Mouse (Mus musculus): ENCODE results near the gene Ccser1. TPM values are rescaled to one million over a fixed set of nuclear protein-coding genes. Genes with fewer than 3 reads are reported as not detected.

The Ccser1 gene
- polyA plus RNA-seq (2015; fragmentation: Nextera tagmentation; extraction: Ambion mirVana), result 20.4 and 26.2 TPM in 2 replicates

- H3K36me3 ChIP-seq (ENCODE audit: control insufficient read depth, insufficient read depth), result no peaks in the 10 kb centered on the region
- peak within 1 kb of the TSS; percentile 93 for H3K9ac ChIP-seq (replicated peaks; ENCODE audit: low read depth, low read length)
- peak within 1 kb of the TSS; percentile 89 for H3K4me3 ChIP-seq (replicated peaks; ENCODE audit: low read length)
- peak within 1 kb of the TSS; percentile 86 for H3K4me2 ChIP-seq (ENCODE audit: low read length)
- under 1% methylated on average over 82 of the region's 105 CpGs for WGBS
- peak within 1 kb of the TSS; percentile 96 for H3K27ac ChIP-seq (ENCODE audit: low read length)
- H3K4me1 ChIP-seq (replicated peaks; ENCODE audit: control insufficient read depth, insufficient read depth, low read length), result peaks cover 29% of the 10 kb centered on the region
- no peaks in the 10 kb centered on the region for H3K27me3 ChIP-seq (replicated peaks; ENCODE audit: control insufficient read depth, insufficient read depth, low read length)
- H3K9me3 ChIP-seq (ENCODE audit: control insufficient read depth, low read length), result no peaks in the 10 kb centered on the region
- peak; percentile 89 for ATAC-seq
Observed at GRCm38 (mm10) chr6:61179949-61180755, at the start of gene Ccser1. Ccser1 (plus strand) TSS chr6:61180324.

- H3K4me3 ChIP-seq (replicated peaks; ENCODE audit: low read length), result no peak overlapping the region
- H3K27ac ChIP-seq (ENCODE audit: low read length), result no peak overlapping the region
- no peaks in the 10 kb centered on the region for H3K4me1 ChIP-seq (replicated peaks; ENCODE audit: control insufficient read depth, insufficient read depth, low read length)
- H3K9me3 ChIP-seq (ENCODE audit: control insufficient read depth, low read length), result no peaks in the 10 kb centered on the region
- H3K27me3 ChIP-seq (replicated peaks; ENCODE audit: control insufficient read depth, insufficient read depth, low read length), result no peaks in the 10 kb centered on the region
- 86% methylated on average over 2 of the region's 2 CpGs for WGBS
- H3K4me2 ChIP-seq (ENCODE audit: low read length), result no peak overlapping the region
- no peaks in the 10 kb centered on the region for H3K36me3 ChIP-seq (ENCODE audit: control insufficient read depth, insufficient read depth)
- no peak for ATAC-seq
- no peak overlapping the region for H3K9ac ChIP-seq (replicated peaks; ENCODE audit: low read depth, low read length)
Observed at GRCm38 (mm10) chr6:61136436-61136835, 43.7 kb upstream of the Ccser1 start.

GRCm38 (mm10) chr6:61143031-61143430 is 37.1 kb upstream of the Ccser1 start:
- no peak for ATAC-seq
- Histone ChIP-seq H3K9me3 (ENCODE audit: control insufficient read depth, low read length) (no peaks in the 10 kb centered on the region), H3K27ac (ENCODE audit: low read length) (no peak overlapping the region), H3K4me2 (ENCODE audit: low read length) (no peak overlapping the region), H3K9ac (replicated peaks; ENCODE audit: low read depth, low read length) (no peak overlapping the region), H3K36me3 (ENCODE audit: control insufficient read depth, insufficient read depth) (no peaks in the 10 kb centered on the region), H3K4me3 (replicated peaks; ENCODE audit: low read length) (no peak overlapping the region), H3K27me3 (replicated peaks; ENCODE audit: control insufficient read depth, insufficient read depth, low read length) (no peaks in the 10 kb centered on the region), H3K4me1 (replicated peaks; ENCODE audit: control insufficient read depth, insufficient read depth, low read length) (no peaks in the 10 kb centered on the region)
- 83% methylated on average over 1 of the region's 1 CpGs for WGBS

GRCm38 (mm10) chr6:61152924-61153323 is 27.2 kb upstream of the Ccser1 start:
- Histone ChIP-seq H3K4me1 (replicated peaks; ENCODE audit: control insufficient read depth, insufficient read depth, low read length) (peaks cover 4% of the 10 kb centered on the region; the same call in 1 of the 2 replicates), H3K9me3 (ENCODE audit: control insufficient read depth, low read length) (no peaks in the 10 kb centered on the region), H3K27me3 (replicated peaks; ENCODE audit: control insufficient read depth, insufficient read depth, low read length) (no peaks in the 10 kb centered on the region), H3K4me2 (ENCODE audit: low read length) (no peak overlapping the region), H3K9ac (replicated peaks; ENCODE audit: low read depth, low read length) (no peak overlapping the region), H3K36me3 (ENCODE audit: control insufficient read depth, insufficient read depth) (no peaks in the 10 kb centered on the region), H3K4me3 (replicated peaks; ENCODE audit: low read length) (no peak overlapping the region), H3K27ac (ENCODE audit: low read length) (no peak overlapping the region)
- 70% methylated on average over 3 of the region's 3 CpGs for WGBS
- no peak for ATAC-seq

- Histone ChIP-seq H3K9ac (replicated peaks; ENCODE audit: low read depth, low read length) (no peak overlapping the region), H3K4me2 (ENCODE audit: low read length) (no peak overlapping the region; the same call in 1 of the 2 replicates), H3K4me1 (replicated peaks; ENCODE audit: control insufficient read depth, insufficient read depth, low read length) (peaks cover 4% of the 10 kb centered on the region; the same call in 1 of the 2 replicates), H3K9me3 (ENCODE audit: control insufficient read depth, low read length) (no peaks in the 10 kb centered on the region), H3K36me3 (ENCODE audit: control insufficient read depth, insufficient read depth) (no peaks in the 10 kb centered on the region), H3K27me3 (replicated peaks; ENCODE audit: control insufficient read depth, insufficient read depth, low read length) (no peaks in the 10 kb centered on the region), H3K4me3 (replicated peaks; ENCODE audit: low read length) (no peak overlapping the region), H3K27ac (ENCODE audit: low read length) (no peak overlapping the region)
- ATAC-seq, result peak; percentile 50; the same call in 1 of the 2 replicates
- WGBS, result 18% methylated on average over 6 of the region's 6 CpGs
Observed at GRCm38 (mm10) chr6:61154654-61155053, 25.5 kb upstream of the Ccser1 start.

- Histone ChIP-seq H3K27me3 (replicated peaks; ENCODE audit: control insufficient read depth, insufficient read depth, low read length) (no peaks in the 10 kb centered on the region), H3K4me1 (replicated peaks; ENCODE audit: control insufficient read depth, insufficient read depth, low read length) (peaks cover 4% of the 10 kb centered on the region; the same call in 1 of the 2 replicates), H3K36me3 (ENCODE audit: control insufficient read depth, insufficient read depth) (no peaks in the 10 kb centered on the region), H3K9me3 (ENCODE audit: control insufficient read depth, low read length) (no peaks in the 10 kb centered on the region), H3K4me2 (ENCODE audit: low read length) (no peak overlapping the region), H3K4me3 (replicated peaks; ENCODE audit: low read length) (no peak overlapping the region), H3K27ac (ENCODE audit: low read length) (no peak overlapping the region), H3K9ac (replicated peaks; ENCODE audit: low read depth, low read length) (no peak overlapping the region)
- WGBS, result 34% methylated on average over 8 of the region's 8 CpGs
- peak; percentile 86; the same call in 1 of the 2 replicates for ATAC-seq
Observed at GRCm38 (mm10) chr6:61155059-61155629, 25.0 kb upstream of the Ccser1 start.

GRCm38 (mm10) chr6:61155718-61156117 is 24.4 kb upstream of the Ccser1 start:
- ATAC-seq, result no peak
- no peak overlapping the region for H3K9ac ChIP-seq (replicated peaks; ENCODE audit: low read depth, low read length)
- peaks cover 4% of the 10 kb centered on the region; the same call in 1 of the 2 replicates for H3K4me1 ChIP-seq (replicated peaks; ENCODE audit: control insufficient read depth, insufficient read depth, low read length)
- H3K4me2 ChIP-seq (ENCODE audit: low read length), result no peak overlapping the region
- H3K27ac ChIP-seq (ENCODE audit: low read length), result no peak overlapping the region
- no peaks in the 10 kb centered on the region for H3K27me3 ChIP-seq (replicated peaks; ENCODE audit: control insufficient read depth, insufficient read depth, low read length)
- H3K36me3 ChIP-seq (ENCODE audit: control insufficient read depth, insufficient read depth), result no peaks in the 10 kb centered on the region
- no peak overlapping the region for H3K4me3 ChIP-seq (replicated peaks; ENCODE audit: low read length)
- no peaks in the 10 kb centered on the region for H3K9me3 ChIP-seq (ENCODE audit: control insufficient read depth, low read length)

GRCm38 (mm10) chr6:61162117-61162516 is 18.0 kb upstream of the Ccser1 start:
- Histone ChIP-seq H3K9ac (replicated peaks; ENCODE audit: low read depth, low read length) (no peak overlapping the region), H3K9me3 (ENCODE audit: control insufficient read depth, low read length) (no peaks in the 10 kb centered on the region), H3K27me3 (replicated peaks; ENCODE audit: control insufficient read depth, insufficient read depth, low read length) (no peaks in the 10 kb centered on the region), H3K4me3 (replicated peaks; ENCODE audit: low read length) (no peak overlapping the region), H3K4me2 (ENCODE audit: low read length) (no peak overlapping the region), H3K36me3 (ENCODE audit: control insufficient read depth, insufficient read depth) (no peaks in the 10 kb centered on the region), H3K4me1 (replicated peaks; ENCODE audit: control insufficient read depth, insufficient read depth, low read length) (peaks cover 3% of the 10 kb centered on the region; the same call in 1 of the 2 replicates), H3K27ac (ENCODE audit: low read length) (no peak overlapping the region)
- peak; percentile 73 for ATAC-seq

GRCm38 (mm10) chr6:61166891-61167290 is 13.2 kb upstream of the Ccser1 start:
- WGBS, result 97% methylated on average over 1 of the region's 1 CpGs
- H3K4me2 ChIP-seq (ENCODE audit: low read length), result no peak overlapping the region
- no peak overlapping the region for H3K9ac ChIP-seq (replicated peaks; ENCODE audit: low read depth, low read length)
- peaks cover 1% of the 10 kb centered on the region; the same call in 1 of the 2 replicates for H3K4me1 ChIP-seq (replicated peaks; ENCODE audit: control insufficient read depth, insufficient read depth, low read length)
- no peaks in the 10 kb centered on the region for H3K27me3 ChIP-seq (replicated peaks; ENCODE audit: control insufficient read depth, insufficient read depth, low read length)
- H3K36me3 ChIP-seq (ENCODE audit: control insufficient read depth, insufficient read depth), result no peaks in the 10 kb centered on the region
- H3K9me3 ChIP-seq (ENCODE audit: control insufficient read depth, low read length), result no peaks in the 10 kb centered on the region
- H3K27ac ChIP-seq (ENCODE audit: low read length), result no peak overlapping the region
- H3K4me3 ChIP-seq (replicated peaks; ENCODE audit: low read length), result no peak overlapping the region
- no peak for ATAC-seq
